Mouse (Mus musculus) embryo, embryonic 11.5 days (tissue): ENCODE results near the gene Ccdc81.

ENCODE experiments used
- DNase-seq: peaks from one replicate; pipeline ENCODE4 v3.0.0-alpha.2; 2012; ENCODE audit warnings: low read depth, low spot score

Gene Ccdc81

DNA sequence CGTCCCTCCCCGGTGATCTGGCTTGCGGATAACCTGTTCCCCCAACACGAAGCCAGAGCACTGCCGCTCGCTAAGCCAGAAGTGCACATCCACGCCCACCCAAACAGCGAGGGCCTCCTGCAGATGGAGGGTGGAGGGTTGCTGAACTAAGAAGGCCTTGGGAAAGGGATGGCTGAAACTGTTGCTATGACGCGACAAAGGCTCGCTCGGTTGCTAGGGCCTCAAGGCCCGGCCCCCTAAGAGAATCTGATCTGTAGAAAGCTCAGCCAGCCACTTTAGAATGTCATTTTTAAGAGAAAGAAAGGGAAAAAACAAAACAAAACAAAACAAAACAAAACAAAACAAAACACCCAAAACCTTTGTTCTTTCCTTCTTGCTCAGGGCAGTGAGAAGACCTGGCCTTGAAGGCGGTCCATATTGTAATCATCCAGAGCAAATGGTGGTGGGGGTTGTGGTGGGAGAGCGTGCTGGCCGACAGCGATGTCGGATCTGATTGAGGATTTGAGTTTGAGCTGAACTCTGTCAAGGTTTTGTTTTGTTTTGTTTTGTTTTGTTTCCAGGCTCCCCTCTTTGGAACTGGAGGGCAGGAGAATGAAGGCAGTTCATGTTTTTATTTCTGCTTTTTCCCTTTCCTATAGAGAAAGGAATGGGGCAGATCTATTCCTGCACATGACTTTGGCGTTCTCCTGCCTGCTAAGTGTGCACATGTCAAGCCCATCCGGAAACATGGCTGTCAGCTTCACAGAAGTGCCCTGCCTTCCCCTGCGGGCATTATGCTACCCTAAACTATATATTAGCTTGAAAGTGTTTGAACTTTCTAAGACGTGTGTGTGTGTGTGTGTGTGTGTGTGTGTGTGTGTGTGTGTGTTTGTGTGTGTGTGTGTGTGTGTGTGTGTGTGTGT lies at the start of gene Ccdc81:
Ccdc81 (minus strand) TSS at position 188 of the 902 bp plus-strand sequence.
- no peak for DNase-seq

DNA sequence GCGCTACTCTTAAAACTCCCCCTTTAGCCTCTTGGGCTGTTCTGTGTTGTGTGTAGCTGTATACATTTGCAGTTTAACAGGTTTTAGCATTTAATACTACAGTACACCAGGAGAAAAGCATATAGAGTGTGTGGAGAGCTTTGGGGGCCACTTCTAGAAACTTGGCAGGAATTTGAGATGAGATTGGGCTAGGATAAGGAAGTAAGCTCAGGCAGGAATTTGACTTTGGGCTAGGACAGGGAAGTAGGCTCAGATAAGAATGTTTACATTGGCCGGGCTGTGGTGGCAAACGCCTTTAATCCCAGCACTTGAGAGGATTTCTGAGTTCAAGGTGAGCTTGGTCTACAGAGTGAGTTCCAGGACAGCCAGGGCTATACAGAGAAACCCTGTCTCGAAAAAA lies 46.0 kb upstream of the Ccdc81 start:
- DNase-seq, result no peak

DNA sequence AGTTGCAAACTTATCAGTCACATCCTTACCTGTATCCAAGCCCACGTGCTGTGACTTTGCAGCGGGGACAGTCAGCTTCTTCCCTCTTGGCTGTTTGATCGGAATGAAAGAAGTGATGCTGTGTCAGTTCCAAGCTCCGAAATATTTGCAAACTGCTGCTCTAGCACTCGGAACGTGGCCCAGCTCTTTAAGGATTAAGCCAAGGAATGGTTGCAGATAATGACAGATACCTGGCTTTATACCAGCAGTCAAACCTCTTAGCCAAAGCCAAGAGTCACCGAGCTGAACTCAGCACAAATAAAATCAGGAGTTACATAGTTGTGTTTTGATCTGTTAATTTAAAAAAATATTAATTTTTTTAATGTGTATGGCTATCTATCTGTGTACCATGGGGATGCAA lies 44.6 kb upstream of the Ccdc81 start:
- no peak for DNase-seq

DNA sequence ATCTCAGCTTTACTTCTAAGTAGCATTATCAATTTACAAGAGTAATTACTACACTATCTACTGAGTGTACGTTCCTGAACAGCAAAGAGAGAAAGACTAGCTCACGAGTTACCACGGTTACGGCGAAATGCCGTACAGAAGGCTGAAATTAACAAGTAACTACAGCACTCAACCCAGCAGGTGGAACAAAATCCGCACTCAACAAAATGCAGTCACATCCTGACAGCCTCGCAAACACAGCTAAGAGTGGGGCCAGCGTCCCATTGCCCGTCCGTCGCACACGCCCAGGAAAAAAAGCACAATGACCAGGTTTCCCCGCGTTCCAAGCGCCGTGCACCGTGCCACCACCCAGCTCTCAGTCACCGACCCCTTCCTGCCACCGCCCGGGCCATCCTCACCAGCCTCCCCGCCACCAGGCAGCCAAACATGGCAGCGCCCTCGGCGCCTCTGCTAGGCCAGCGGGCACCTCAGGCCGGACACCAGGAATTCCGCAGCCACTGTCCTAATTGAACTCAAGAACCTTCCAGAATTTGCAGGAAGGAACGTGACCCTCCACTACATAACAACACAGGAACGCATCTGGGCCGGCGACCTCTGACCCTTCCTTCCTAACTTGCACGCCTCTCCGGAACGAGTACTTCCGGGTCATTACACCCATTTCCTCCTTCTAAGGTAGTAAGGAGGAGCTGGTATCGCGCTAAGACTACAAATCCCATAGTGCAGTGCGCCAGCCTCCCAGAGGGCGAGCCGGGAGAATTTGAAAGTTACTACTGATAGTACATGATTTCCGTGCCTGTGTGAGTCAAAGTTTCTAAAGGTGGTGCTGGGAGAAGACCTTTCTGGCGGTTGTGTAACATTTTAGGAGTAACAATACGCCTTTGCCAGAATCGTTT lies 37.4 kb upstream of the Ccdc81 start, which contains the start of gene Hikeshi:
Hikeshi (minus strand) TSS at position 634 of the 893 bp plus-strand sequence.
- DNase-seq, result peak; percentile 93

DNA sequence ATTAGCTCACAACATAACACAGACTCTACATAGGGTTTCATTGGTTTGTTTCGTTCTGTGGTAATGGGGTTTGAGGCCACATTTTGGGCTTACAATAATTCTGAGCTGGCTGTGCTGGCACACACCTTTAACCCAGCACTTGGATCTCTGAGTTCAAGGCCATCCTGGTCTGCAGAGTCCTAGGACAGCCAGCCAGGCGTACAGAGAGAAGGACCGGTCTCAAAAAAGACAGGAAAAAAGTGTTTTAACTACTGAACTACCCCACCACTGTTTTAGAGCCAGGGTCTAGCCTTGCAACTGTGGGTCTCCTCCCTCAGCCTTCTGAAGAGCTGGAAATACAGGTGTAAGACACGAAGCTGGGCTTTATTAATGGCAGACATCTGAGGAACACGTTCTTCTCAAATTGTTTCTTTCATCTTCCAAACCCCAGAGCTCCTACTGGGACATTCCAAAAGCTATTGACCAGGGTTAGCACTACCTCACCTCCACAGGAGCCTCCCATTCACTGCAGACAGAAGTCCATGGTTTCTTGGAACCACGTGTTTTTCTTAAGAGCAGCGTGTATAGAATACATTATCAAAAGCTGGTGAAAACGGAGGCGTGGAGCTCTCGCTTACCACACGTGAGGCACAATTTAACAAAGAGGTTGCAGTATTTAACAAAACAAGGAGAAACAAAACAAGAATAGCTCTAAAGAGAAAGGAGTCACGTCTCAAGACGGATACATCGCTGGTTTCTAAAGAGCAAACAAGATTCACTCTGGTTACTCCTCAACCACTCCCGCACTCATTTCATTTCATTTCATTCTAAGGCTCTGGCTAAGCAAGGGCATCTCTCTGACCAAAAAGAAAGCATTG lies 36.3 kb upstream of the Ccdc81 start:
- DNase-seq, result no peak

- no peak for DNase-seq
These were observed 20.2 kb upstream of the Ccdc81 start for GRCm38 (mm10) chr7:89923441-89924180.

DNA sequence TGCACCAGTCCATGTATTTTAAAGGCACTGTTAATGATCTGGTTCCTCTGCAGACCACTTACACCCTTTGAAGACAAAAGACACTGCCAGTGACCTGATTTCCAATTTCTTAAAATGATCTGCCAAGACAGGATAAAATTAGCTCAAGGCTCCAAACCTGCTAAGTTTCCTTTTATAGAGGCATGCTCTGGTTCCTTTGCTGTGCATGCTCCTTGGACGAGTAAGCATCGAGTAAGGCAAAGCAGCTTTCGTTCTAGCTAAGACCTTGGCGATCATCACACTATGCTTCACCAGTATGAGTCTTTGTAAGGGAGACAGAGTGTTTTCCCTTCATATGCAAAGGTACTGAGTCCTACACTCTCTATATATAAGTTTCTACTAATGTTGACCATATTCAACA lies 14.3 kb upstream of the Ccdc81 start:
- DNase-seq, result no peak

DNA sequence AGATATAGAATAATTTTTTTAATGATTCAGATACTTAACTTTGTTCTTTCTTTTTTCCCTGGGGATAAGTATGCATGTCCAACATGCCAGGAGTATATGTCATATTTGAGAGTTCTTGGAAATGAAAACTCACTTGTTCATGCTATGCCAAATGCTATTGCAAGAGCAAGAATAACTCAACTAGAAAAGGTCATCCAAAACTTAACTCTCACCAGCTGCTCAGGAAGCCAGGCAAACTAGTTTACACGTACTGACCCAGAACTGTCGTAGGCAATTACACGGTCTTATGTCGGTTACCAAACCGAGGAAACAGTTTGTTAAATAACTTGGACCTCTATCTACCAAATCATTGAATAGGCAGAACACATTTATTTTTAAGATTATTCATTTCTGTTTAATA lies 13.3 kb upstream of the Ccdc81 start:
- DNase-seq, result no peak

DNA sequence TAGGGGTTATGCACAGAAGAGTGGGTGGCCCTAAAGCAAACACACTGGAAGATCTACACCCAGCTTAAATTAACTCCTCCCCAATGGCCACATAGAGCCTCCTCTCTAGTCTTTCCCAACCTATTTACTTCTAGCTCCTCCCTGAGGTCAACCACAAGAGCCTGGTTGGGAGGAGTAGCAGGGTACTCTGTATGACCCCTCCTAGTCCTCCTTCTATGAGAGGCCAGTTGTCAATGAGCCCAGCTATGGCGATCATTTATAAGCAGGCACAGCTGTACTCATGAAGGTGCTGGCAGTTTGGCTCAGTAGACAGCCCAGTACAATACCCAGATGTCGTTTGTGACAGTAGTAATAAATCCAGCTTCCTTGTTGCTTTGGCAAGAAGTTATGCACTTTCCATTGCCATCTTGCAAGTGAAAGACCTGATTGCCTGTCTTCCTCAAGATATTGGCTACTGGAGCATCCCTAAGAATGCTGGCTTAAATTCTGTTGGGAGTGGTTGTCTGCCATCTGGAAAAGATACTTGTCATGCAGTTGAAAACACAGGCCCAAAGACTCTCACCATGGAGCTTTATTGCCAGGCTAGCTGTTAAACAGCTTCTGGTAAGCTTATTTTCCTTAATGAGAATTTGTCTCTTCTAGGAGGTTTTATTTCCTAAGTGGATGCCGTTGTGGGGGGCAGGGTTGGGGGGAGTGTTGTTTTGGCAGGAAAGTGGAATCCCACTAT lies 10.2 kb upstream of the Ccdc81 start:
- no peak for DNase-seq

DNA sequence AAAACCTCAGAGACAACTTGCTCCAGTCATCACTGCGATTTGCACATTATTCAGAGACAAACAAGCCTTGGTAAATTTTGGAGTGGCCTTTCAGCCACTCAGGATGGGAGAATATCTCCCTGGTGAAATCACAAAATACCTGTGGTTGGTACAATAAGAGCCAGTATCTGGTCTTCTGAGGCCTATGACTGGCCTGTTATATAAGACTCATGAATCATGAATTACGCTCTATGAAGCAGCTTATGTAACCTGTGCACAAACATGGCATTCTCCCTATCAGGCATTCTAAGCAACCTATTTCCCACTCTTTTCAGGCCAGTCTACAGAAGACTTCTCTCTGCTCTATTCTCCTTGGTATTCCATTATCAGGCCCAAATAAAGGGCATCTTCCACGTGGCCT lies 8.9 kb upstream of the Ccdc81 start:
- DNase-seq, result no peak

GRCm38 (mm10) chr7:89909711-89910110 lies 6.3 kb upstream of the Ccdc81 start:
- no peak for DNase-seq

DNA sequence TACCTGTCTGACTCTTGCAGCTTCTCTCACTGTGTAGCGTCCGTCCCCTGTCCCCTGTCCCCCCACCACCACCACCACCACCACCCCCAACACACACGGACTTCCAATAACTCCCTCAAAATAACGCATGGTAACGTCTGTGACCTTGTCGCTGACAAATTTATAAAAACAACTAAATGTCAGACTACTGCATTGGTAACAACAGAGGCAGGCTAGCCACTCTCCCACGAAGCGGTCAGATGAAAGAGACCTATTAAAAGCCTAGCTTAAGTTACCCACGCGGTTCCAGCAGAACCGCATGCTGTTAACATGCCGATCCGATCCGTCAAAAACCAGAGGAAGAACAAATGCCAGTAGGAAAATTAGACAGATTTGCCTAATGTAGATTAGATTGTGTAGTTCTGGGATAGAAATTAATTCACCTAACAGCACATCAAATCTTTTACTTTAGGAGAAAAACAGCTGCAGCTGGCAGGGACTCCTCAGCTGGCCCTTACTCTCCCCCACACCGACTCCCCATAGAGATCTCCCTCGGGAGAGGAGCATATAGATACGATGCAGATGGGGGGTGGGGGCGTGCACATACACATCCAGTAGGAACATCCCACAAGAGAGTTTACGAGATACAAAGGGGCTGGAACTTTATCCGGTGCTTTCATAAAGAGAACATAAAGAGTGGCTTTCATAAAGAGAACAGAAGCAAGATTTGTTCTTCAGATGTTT lies 5.6 kb upstream of the Ccdc81 start:
- DNase-seq, result no peak

GRCm38 (mm10) chr7:89908421-89908820 lies 5.0 kb upstream of the Ccdc81 start:
- DNase-seq, result no peak

- DNase-seq, result peak; percentile 62
These were observed 4.5 kb upstream of the Ccdc81 start for GRCm38 (mm10) chr7:89907950-89908349.

- no peak for DNase-seq
These were observed 422 bp downstream of the Ccdc81 start for GRCm38 (mm10) chr7:89903007-89903406.

DNA sequence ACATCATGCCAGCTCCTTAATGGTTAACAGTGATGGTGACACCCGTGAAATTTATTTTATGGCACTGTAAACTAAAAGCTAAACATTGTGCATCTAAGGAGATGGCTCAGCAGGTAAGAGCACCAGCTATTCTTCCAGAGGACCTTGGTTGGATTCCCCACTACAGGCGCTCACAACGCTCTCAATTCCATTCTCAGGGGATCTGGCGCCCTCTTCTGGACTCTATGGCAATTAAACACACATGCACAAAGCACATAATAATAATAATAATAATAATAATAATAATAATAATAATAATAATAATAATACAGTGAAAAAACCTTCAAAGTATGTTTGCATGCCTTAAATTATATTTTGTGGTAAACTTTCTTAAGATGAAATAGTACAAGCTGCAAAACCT lies 11.6 kb downstream of the Ccdc81 start:
- DNase-seq, result no peak

DNA sequence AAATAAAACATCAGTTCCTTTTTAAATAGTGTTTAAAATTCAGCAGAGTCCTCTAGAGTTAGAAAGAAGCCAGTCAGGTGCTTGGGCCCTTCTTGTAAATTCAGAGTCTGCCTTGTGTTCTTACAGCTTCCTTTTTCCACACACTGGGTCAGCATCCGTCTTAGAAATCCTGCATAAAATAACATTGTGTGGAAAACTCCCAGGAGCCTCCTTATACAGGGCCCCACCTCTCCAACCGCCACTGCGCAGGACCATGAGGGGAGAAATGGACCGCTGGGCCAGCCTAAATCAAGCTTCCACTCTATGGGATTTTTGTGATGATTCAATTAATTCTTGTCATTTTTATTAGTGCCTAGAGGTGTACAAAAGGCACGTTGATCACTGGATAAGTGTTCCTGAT lies 12.0 kb downstream of the Ccdc81 start:
- no peak for DNase-seq

DNA sequence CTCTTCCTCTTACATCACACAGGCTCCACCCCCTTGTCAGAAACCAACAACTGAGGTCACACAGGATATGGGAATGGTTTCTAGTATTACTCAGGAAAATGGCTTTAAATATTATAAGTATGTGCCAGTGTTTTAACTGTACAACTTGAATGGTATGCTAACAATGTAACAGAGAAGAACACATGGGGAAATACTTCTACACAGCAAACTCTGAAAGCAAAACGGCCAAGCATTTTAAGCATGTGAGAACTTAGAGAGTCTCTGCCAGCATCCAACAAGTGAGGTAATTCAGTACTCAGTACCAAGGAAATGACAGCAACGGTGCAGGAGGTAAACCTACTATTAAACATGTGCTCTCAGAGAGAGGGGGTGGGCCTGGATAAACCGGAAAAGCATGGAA lies 18.9 kb downstream of the Ccdc81 start:
- no peak for DNase-seq

GRCm38 (mm10) chr7:89879686-89880085 lies 23.7 kb downstream of the Ccdc81 start:
- DNase-seq, result no peak
